Mouse (Mus musculus) heart, embryonic 14.5 days (tissue): ENCODE results near the gene Gpm6a. TPM values are rescaled to one million over a fixed set of nuclear protein-coding genes. Genes with fewer than 3 reads are reported as not detected.

Experiments
- ATAC-seq: fragments of 200-750 bp; cut with Nextera tagmentation; 2 replicates; pipeline ENCODE4 v1.8.0; 2017; ENCODE audit warnings: low read depth, moderate TSS enrichment; ENCODE audit not compliant: insufficient number of reproducible peaks, insufficient read depth, low FRiP score
- H3K27ac ChIP-seq, 2 experiments: fragments of 200-500 bp in 1 of 2; fragments of 300-500 bp in 1 of 2; sonication (generic) in 1 of 2; replicated peaks in 1 of 2; 2 replicates each; pipeline ENCODE4 v1.5.1; 2012 to 2014; ENCODE audit warnings: low read depth in 2 of 2, low read length in 2 of 2, control low read depth in 1 of 2, mild to moderate bottlenecking in 1 of 2, mixed read lengths in 1 of 2; ENCODE audit not compliant: control insufficient read depth in 1 of 2, insufficient read depth in 1 of 2
- H3K27me3 ChIP-seq: fragments of 300-500 bp; sonication (generic); 2 replicates; pipeline ENCODE4 v1.6.1; 2014; ENCODE audit warnings: mild to moderate bottlenecking, low read length, control low read depth; ENCODE audit not compliant: control insufficient read depth, insufficient read depth
- H3K36me3 ChIP-seq: fragments of 300-500 bp; sonication (generic); 2 replicates; pipeline ENCODE4 v1.6.1; 2014; ENCODE audit warnings: mild to moderate bottlenecking, control low read depth, low read length, mixed read lengths; ENCODE audit not compliant: control insufficient read depth, insufficient read depth
- H3K4me1 ChIP-seq, 2 experiments: fragments of 200-500 bp in 1 of 2; fragments of 300-500 bp in 1 of 2; sonication (generic) in 1 of 2; 2 replicates each; pipeline ENCODE4 v1.6.1; 2012 to 2014; ENCODE audit warnings: low read length in 2 of 2, control low read depth in 1 of 2, mixed read lengths in 1 of 2; ENCODE audit not compliant: control insufficient read depth in 2 of 2, insufficient read depth in 2 of 2
- H3K4me2 ChIP-seq: fragments of 300-500 bp; sonication (generic); 2 replicates; pipeline ENCODE4 v1.6.1; 2014; ENCODE audit warnings: mild to moderate bottlenecking, low read length
- H3K4me3 ChIP-seq, 2 experiments: fragments of 200-500 bp in 1 of 2; fragments of 300-500 bp in 1 of 2; sonication (generic) in 1 of 2; 2 replicates each; pipeline ENCODE4 v1.5.1; 2012 to 2014; ENCODE audit warnings: low read length in 2 of 2, mild to moderate bottlenecking in 2 of 2, control low read depth in 1 of 2, low read depth in 1 of 2, moderate library complexity in 1 of 2; ENCODE audit not compliant: control insufficient read depth in 1 of 2, insufficient read depth in 1 of 2
- H3K9ac ChIP-seq: fragments of 300-500 bp; sonication (generic); 2 replicates; pipeline ENCODE4 v1.6.1; 2014; ENCODE audit warnings: mild to moderate bottlenecking, low read length
- H3K9me3 ChIP-seq: fragments of 300-500 bp; sonication (generic); 2 replicates; pipeline ENCODE4 v1.6.1; 2016; ENCODE audit warnings: low read length, control low read depth; ENCODE audit not compliant: control insufficient read depth
- WGBS: fragments of 180-500 bp; shearing (Covaris S2); extraction: QIAGEN DNeasy Blood & Tissue Kit; methylation state at CpG from one replicate; pipeline ENCODE4 v1.1.7; 2014; 5-methylcytosine and 5-hydroxymethylcytosine counted together
- polyA plus RNA-seq: library from polyadenylated mRNA; unstranded; fragments of >200 nt; fragmentation: Nextera tagmentation; extraction: Ambion mirVana; gene quantifications from 2 replicates; pipeline ENCODE4 v1.2.1, GENCODE M21; 2014

Gpm6a gene
- polyA plus RNA-seq, 1 experiment from 2014 or later = 24.8 TPM

- ATAC-seq = no peak
- H3K27ac ChIP-seq = no peak overlapping the region
- H3K27me3 ChIP-seq = no peaks in the 10 kb centered on the region
- no peak overlapping the region for H3K9ac ChIP-seq
- H3K4me3 ChIP-seq = no peak overlapping the region
- no peaks in the 10 kb centered on the region for H3K36me3 ChIP-seq
- H3K4me2 ChIP-seq = no peak overlapping the region
- H3K4me1 ChIP-seq = peaks cover 0 to 2% of the 10 kb centered on the region in 2 experiments; a peak in 1 of 4 replicates
- H3K9me3 ChIP-seq = no peaks in the 10 kb centered on the region
- 66% methylated on average over 6 of the region's 6 CpGs for WGBS
Observed at GRCm38 (mm10) chr8:54954030-54954429, 613 bp upstream of the Gpm6a start.

GRCm38 (mm10) chr8:54955456-54955800 lies 785 bp downstream of the Gpm6a start:
- Histone ChIP-seq H3K9me3 (no peaks in the 10 kb centered on the region), H3K36me3 (no peaks in the 10 kb centered on the region), H3K4me2 (no peak overlapping the region), H3K27ac (no peak overlapping the region), H3K9ac (no peak overlapping the region), H3K27me3 (no peaks in the 10 kb centered on the region), H3K4me3 (no peak overlapping the region), H3K4me1 (peaks cover 0 to 2% of the 10 kb centered on the region in 2 experiments; a peak in 1 of 4 replicates)
- WGBS = 80% methylated on average over 3 of the region's 3 CpGs
- ATAC-seq = no peak

- no peak overlapping the region for H3K4me3 ChIP-seq
Observed at GRCm38 (mm10) chr8:54955935-54956573, 1.4 kb downstream of the Gpm6a start.

GRCm38 (mm10) chr8:54956787-54957186 lies 2.1 kb downstream of the Gpm6a start:
- Histone ChIP-seq H3K4me2 (no peak overlapping the region), H3K9ac (no peak overlapping the region), H3K4me1 (peaks cover 0 to 2% of the 10 kb centered on the region in 2 experiments; a peak in 1 of 4 replicates), H3K36me3 (no peaks in the 10 kb centered on the region), H3K4me3 (no peak overlapping the region), H3K9me3 (no peaks in the 10 kb centered on the region), H3K27me3 (no peaks in the 10 kb centered on the region), H3K27ac (no peak overlapping the region)
- 75% methylated on average over 3 of the region's 3 CpGs for WGBS
- ATAC-seq = no peak

More at GRCm38 (mm10) chr8:54955935-54956573, 1.4 kb downstream of the Gpm6a start:
- no peak overlapping the region for H3K9ac ChIP-seq
- H3K4me1 ChIP-seq = peaks cover 0 to 2% of the 10 kb centered on the region in 2 experiments; a peak in 1 of 4 replicates
- 70% methylated on average over 6 of the region's 6 CpGs for WGBS
- H3K27ac ChIP-seq = no peak overlapping the region
- no peak overlapping the region for H3K4me2 ChIP-seq
- no peaks in the 10 kb centered on the region for H3K27me3 ChIP-seq
- ATAC-seq = no peak
- no peaks in the 10 kb centered on the region for H3K36me3 ChIP-seq
- no peaks in the 10 kb centered on the region for H3K9me3 ChIP-seq

GRCm38 (mm10) chr8:54957506-54957905 lies 2.9 kb downstream of the Gpm6a start:
- ATAC-seq = no peak
- no peak overlapping the region for H3K4me2 ChIP-seq

GRCm38 (mm10) chr8:54961571-54961970 lies 6.9 kb downstream of the Gpm6a start:
- Histone ChIP-seq H3K4me1 (no peaks in the 10 kb centered on the region), H3K4me2 (no peak overlapping the region), H3K9me3 (no peaks in the 10 kb centered on the region), H3K27ac (no peak overlapping the region), H3K4me3 (no peak overlapping the region), H3K27me3 (no peaks in the 10 kb centered on the region), H3K36me3 (no peaks in the 10 kb centered on the region), H3K9ac (no peak overlapping the region)
- ATAC-seq = no peak

More at GRCm38 (mm10) chr8:54957506-54957905, 2.9 kb downstream of the Gpm6a start:
- Histone ChIP-seq H3K36me3 (no peaks in the 10 kb centered on the region), H3K4me1 (peaks cover 0 to 2% of the 10 kb centered on the region in 2 experiments; a peak in 1 of 4 replicates), H3K9ac (no peak overlapping the region), H3K9me3 (no peaks in the 10 kb centered on the region), H3K27ac (no peak overlapping the region), H3K4me3 (no peak overlapping the region), H3K27me3 (no peaks in the 10 kb centered on the region)
- WGBS = 50% methylated on average over 3 of the region's 3 CpGs

- no peak overlapping the region for H3K4me3 ChIP-seq
- H3K27me3 ChIP-seq = no peaks in the 10 kb centered on the region
- no peak overlapping the region for H3K9ac ChIP-seq
- no peak for ATAC-seq
- H3K9me3 ChIP-seq = no peaks in the 10 kb centered on the region
- 82% methylated on average over 1 of the region's 1 CpGs for WGBS
- H3K27ac ChIP-seq = no peak overlapping the region
- no peaks in the 10 kb centered on the region for H3K36me3 ChIP-seq
- no peaks in the 10 kb centered on the region for H3K4me1 ChIP-seq
- no peak overlapping the region for H3K4me2 ChIP-seq
Observed at GRCm38 (mm10) chr8:54975020-54975419, 20.4 kb downstream of the Gpm6a start.

- no peaks in the 10 kb centered on the region for H3K36me3 ChIP-seq
- H3K9me3 ChIP-seq = no peaks in the 10 kb centered on the region
- no peak overlapping the region for H3K4me2 ChIP-seq
- WGBS = 71% methylated on average over 2 of the region's 2 CpGs
- ATAC-seq = no peak
- no peaks in the 10 kb centered on the region for H3K27me3 ChIP-seq
- H3K4me1 ChIP-seq = no peaks in the 10 kb centered on the region
- no peak overlapping the region for H3K4me3 ChIP-seq
- H3K9ac ChIP-seq = no peak overlapping the region
- no peak overlapping the region for H3K27ac ChIP-seq
Observed at GRCm38 (mm10) chr8:54975506-54975905, 20.9 kb downstream of the Gpm6a start.
